Mouse (Mus musculus) forebrain, embryonic 13.5 days (tissue): ENCODE results near the gene Traf6. TPM values are rescaled to one million over a fixed set of nuclear protein-coding genes. Genes with fewer than 3 reads are reported as not detected.

ENCODE experiments used
- ATAC-seq: fragments of 200-750 bp; cut with Nextera tagmentation; 2 replicates; pipeline ENCODE4 v1.8.0; 2017
- H3K27ac ChIP-seq: fragments of 300-500 bp; sonication (generic); 2 replicates; pipeline ENCODE4 v1.5.1; 2015; ENCODE audit warnings: inconsistent platforms, mild to moderate bottlenecking, moderate library complexity
- H3K27me3 ChIP-seq: fragments of 300-500 bp; sonication (generic); 2 replicates; pipeline ENCODE4 v1.6.1; 2015; ENCODE audit warnings: mild to moderate bottlenecking, inconsistent platforms
- H3K36me3 ChIP-seq: fragments of 300-500 bp; sonication (generic); 2 replicates; pipeline ENCODE4 v1.6.1; 2015; ENCODE audit warnings: mild to moderate bottlenecking, inconsistent platforms; ENCODE audit not compliant: poor library complexity, severe bottlenecking
- H3K4me1 ChIP-seq: fragments of 300-500 bp; sonication (generic); 2 replicates; pipeline ENCODE4 v1.6.1; 2015; ENCODE audit warnings: inconsistent platforms
- H3K4me2 ChIP-seq: fragments of 300-500 bp; sonication (generic); 2 replicates; pipeline ENCODE4 v1.6.1; 2015; ENCODE audit warnings: inconsistent platforms, mild to moderate bottlenecking, moderate library complexity
- H3K4me3 ChIP-seq: fragments of 300-500 bp; sonication (generic); 2 replicates; pipeline ENCODE4 v1.5.1; 2015; ENCODE audit warnings: mild to moderate bottlenecking, inconsistent platforms
- H3K9ac ChIP-seq: fragments of 300-500 bp; sonication (generic); 2 replicates; pipeline ENCODE4 v1.6.1; 2015; ENCODE audit warnings: mild to moderate bottlenecking, inconsistent platforms
- H3K9me3 ChIP-seq: fragments of 300-500 bp; sonication (generic); replicated peaks from 2 replicates; pipeline ENCODE4 v1.6.1; 2016; ENCODE audit warnings: inconsistent platforms
- WGBS: fragments of 180-500 bp; shearing (Covaris S2); methylation state at CpG from one replicate; pipeline ENCODE4 v1.1.7; 2015; 5-methylcytosine and 5-hydroxymethylcytosine counted together
- polyA plus RNA-seq: library from polyadenylated mRNA; unstranded; fragments of >200 nt; fragmentation: Nextera tagmentation; extraction: Ambion mirVana; gene quantifications from 2 replicates; pipeline ENCODE4 v1.2.1, GENCODE M21; 2015

The Traf6 gene
- polyA plus RNA-seq, 1 experiment from 2014 or later, result 10.4 TPM

DNA sequence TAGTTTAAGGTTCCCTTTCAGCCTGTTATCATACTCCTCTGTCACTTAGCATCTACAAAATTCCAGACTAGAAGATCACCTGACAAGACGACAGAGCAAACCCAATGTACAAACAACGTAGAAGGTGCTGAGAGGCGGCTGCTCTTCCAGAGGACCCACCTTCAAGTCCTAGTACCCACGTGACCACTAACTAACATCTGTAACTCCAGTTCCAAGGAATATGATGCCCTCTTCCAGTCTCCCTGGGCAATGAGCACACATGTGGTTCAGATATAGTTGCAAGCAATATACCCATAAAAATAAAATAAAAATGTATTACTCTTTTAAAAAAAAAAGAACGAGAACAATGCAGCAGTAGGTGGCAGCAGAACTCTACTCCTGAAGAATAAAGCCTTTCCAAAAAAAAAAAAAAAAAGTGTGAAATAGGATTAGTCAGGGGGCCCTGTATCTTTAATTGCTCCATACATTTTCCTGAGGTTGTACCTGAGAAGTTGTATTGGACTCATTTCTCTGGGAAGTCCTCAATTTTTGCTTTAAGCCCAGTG, 27.8 kb downstream of the Traf6 start:
- Histone ChIP-seq H3K9ac (no peak overlapping the region), H3K36me3 (peaks cover 2% of the 10 kb centered on the region; the same call in 1 of the 2 replicates), H3K4me2 (no peak overlapping the region), H3K9me3 (no peaks in the 10 kb centered on the region), H3K27me3 (no peaks in the 10 kb centered on the region), H3K4me1 (peaks cover 5% of the 10 kb centered on the region; the same call in 1 of the 2 replicates), H3K4me3 (no peak overlapping the region), H3K27ac (no peak overlapping the region)
- 48% methylated on average over 5 of the region's 5 CpGs for WGBS
- no peak for ATAC-seq

GRCm38 (mm10) chr2:101711608-101712007, 33.4 kb downstream of the Traf6 start:
- 91% methylated on average over 3 of the region's 3 CpGs for WGBS
- H3K4me3 ChIP-seq, result no peak overlapping the region
- ATAC-seq, result no peak
- H3K4me2 ChIP-seq, result no peak overlapping the region
- H3K4me1 ChIP-seq, result peaks cover 5% of the 10 kb centered on the region; the same call in 1 of the 2 replicates
- no peaks in the 10 kb centered on the region for H3K9me3 ChIP-seq
- H3K27me3 ChIP-seq, result no peaks in the 10 kb centered on the region
- H3K27ac ChIP-seq, result no peak overlapping the region
- H3K36me3 ChIP-seq, result 0 out of 2 replicates have a peak, but pooled peaks cover 3% of the 10 kb centered on the region
- no peak overlapping the region for H3K9ac ChIP-seq

DNA sequence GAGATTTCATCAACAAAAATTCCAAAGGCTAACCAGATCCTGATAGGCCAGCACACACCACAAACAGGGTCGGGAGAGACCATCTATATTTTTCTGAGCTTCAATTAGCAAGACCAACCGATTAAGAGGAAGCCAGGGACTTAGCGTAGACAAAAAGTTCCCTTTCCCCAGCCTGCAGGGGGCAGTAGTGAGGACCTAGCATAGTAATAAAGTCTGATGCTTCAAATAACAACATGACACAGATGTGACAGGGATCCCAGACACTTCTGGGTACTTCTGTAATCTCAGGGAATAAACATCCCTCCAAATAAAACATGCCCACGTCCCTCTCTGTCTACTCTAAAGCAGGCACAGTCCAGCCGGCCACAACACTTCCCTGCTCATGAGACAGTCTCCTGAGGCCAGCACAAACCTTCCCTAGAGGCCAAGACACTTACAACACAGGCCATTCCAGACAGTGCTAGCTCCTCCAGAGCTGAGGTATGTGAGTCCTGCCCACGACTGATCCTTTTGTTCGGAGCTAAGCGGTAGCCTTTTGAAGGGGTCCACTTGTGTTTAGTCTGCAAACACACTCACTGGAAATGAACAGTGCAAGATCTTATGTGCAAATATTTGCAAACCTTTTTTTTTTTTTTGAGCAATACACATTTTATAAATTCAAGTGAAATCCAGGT, 37.6 kb downstream of the Traf6 start:
- Histone ChIP-seq H3K4me3 (no peak overlapping the region), H3K9ac (no peak overlapping the region), H3K4me2 (no peak overlapping the region), H3K36me3 (0 out of 2 replicates have a peak, but pooled peaks cover 4% of the 10 kb centered on the region), H3K27ac (no peak overlapping the region), H3K4me1 (no peaks in the 10 kb centered on the region), H3K9me3 (no peaks in the 10 kb centered on the region), H3K27me3 (no peaks in the 10 kb centered on the region)
- 76% methylated on average over 8 of the region's 8 CpGs for WGBS
- ATAC-seq, result no peak

- Histone ChIP-seq H3K27ac (no peak overlapping the region), H3K27me3 (no peaks in the 10 kb centered on the region), H3K4me1 (peaks cover 2% of the 10 kb centered on the region), H3K4me2 (no peak overlapping the region), H3K9me3 (no peaks in the 10 kb centered on the region), H3K36me3 (0 out of 2 replicates have a peak, but pooled peaks cover 8% of the 10 kb centered on the region), H3K9ac (no peak overlapping the region), H3K4me3 (no peak overlapping the region)
- WGBS, result 96% methylated on average over 13 of the region's 13 CpGs
- ATAC-seq, result no peak
Measured at GRCm38 (mm10) chr2:101717162-101717561, 38.9 kb downstream of the Traf6 start.

GRCm38 (mm10) chr2:101721835-101722234, 43.6 kb downstream of the Traf6 start:
- Histone ChIP-seq H3K9ac (no peak overlapping the region), H3K4me1 (peaks cover 21% of the 10 kb centered on the region), H3K27me3 (no peaks in the 10 kb centered on the region), H3K27ac (no peak overlapping the region), H3K36me3 (0 out of 2 replicates have a peak, but pooled peaks cover 4% of the 10 kb centered on the region), H3K9me3 (no peaks in the 10 kb centered on the region), H3K4me2 (no peak overlapping the region), H3K4me3 (no peak overlapping the region)
- 91% methylated on average over 4 of the region's 4 CpGs for WGBS
- ATAC-seq, result no peak

GRCm38 (mm10) chr2:101722370-101723332, 44.4 kb downstream of the Traf6 start:
- Histone ChIP-seq H3K27ac (peak overlapping the region; percentile 77), H3K4me1 (peaks cover 21% of the 10 kb centered on the region), H3K4me3 (no peak overlapping the region), H3K9ac (no peak overlapping the region), H3K27me3 (no peaks in the 10 kb centered on the region), H3K9me3 (no peaks in the 10 kb centered on the region), H3K4me2 (no peak overlapping the region), H3K36me3 (0 out of 2 replicates have a peak, but pooled peaks cover 4% of the 10 kb centered on the region)
- ATAC-seq, result peak; percentile 74
- WGBS, result 18% methylated on average over 8 of the region's 8 CpGs

GRCm38 (mm10) chr2:101723333-101723881, 45.2 kb downstream of the Traf6 start:
- Histone ChIP-seq H3K27ac (peak overlapping the region; percentile 77), H3K4me3 (no peak overlapping the region), H3K4me2 (no peak overlapping the region), H3K9me3 (no peaks in the 10 kb centered on the region), H3K9ac (no peak overlapping the region), H3K27me3 (no peaks in the 10 kb centered on the region), H3K36me3 (peaks cover 4% of the 10 kb centered on the region; the same call in 1 of the 2 replicates), H3K4me1 (peaks cover 21% of the 10 kb centered on the region)
- WGBS, result 44% methylated on average over 10 of the region's 10 CpGs
- ATAC-seq, result peak; percentile 31; the same call in 1 of the 2 replicates

DNA sequence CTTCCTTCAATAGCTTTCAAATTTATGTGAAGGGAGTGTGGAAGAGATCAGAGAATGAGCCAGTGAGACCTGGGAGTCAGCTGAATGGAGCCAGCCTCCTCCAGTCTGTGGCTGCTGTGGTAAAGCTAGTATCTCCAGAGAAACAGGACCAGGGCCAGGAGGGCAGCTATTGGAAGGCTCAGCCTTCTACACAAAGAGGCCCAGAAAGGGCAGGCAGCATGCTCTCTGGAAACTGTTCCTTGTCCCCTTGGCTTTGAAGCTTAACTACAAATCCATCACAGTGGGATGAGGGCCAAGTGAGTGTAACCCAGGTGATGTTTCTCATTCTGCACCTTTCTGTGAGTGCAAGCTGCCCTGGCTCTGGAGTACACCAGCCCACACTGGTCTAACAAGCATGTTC, 49.6 kb downstream of the Traf6 start:
- ATAC-seq, result no peak
- Histone ChIP-seq H3K36me3 (no peaks in the 10 kb centered on the region; the same call in 1 of the 2 replicates), H3K9ac (no peak overlapping the region), H3K27me3 (no peaks in the 10 kb centered on the region), H3K4me3 (no peak overlapping the region), H3K4me2 (no peak overlapping the region), H3K27ac (no peak overlapping the region), H3K4me1 (peaks cover 13% of the 10 kb centered on the region), H3K9me3 (no peaks in the 10 kb centered on the region)

GRCm38 (mm10) chr2:101729472-101729871, 51.2 kb downstream of the Traf6 start:
- H3K36me3 ChIP-seq, result no peaks in the 10 kb centered on the region; the same call in 1 of the 2 replicates
- no peak overlapping the region for H3K4me3 ChIP-seq
- no peak overlapping the region for H3K4me2 ChIP-seq
- H3K27me3 ChIP-seq, result no peaks in the 10 kb centered on the region
- no peak overlapping the region for H3K27ac ChIP-seq
- no peak overlapping the region for H3K9ac ChIP-seq
- WGBS, result 89% methylated on average over 1 of the region's 1 CpGs
- no peak for ATAC-seq
- no peaks in the 10 kb centered on the region for H3K9me3 ChIP-seq
- H3K4me1 ChIP-seq, result no peaks in the 10 kb centered on the region

DNA sequence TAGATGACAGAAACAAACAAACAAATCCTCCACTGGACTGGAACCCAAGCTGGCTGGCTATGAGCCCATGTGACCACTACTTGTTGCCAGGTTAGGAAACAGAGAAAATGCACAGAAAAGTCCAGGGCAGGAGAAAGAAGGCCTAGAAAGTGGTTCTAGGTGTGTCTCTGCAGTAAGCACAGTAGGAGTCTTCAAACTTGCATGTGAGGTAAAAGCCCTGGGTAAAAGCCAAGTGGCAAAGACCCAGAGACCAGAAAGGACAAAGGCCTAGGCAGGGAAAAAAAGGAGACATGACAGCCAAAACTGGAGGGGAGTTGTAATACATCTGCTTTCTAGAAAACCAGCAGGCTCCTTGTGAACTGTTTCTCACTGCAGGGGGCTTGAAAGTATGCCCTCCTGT, 52.7 kb downstream of the Traf6 start:
- ATAC-seq, result no peak
- H3K4me2 ChIP-seq, result no peak overlapping the region
- H3K4me3 ChIP-seq, result no peak overlapping the region
- H3K9me3 ChIP-seq, result no peaks in the 10 kb centered on the region
- H3K4me1 ChIP-seq, result no peaks in the 10 kb centered on the region
- H3K27me3 ChIP-seq, result no peaks in the 10 kb centered on the region
- H3K36me3 ChIP-seq, result no peaks in the 10 kb centered on the region; the same call in 1 of the 2 replicates
- H3K9ac ChIP-seq, result 0 out of 2 replicates have a peak overlapping the region, but pooled peaks have one; percentile 12
- H3K27ac ChIP-seq, result no peak overlapping the region

DNA sequence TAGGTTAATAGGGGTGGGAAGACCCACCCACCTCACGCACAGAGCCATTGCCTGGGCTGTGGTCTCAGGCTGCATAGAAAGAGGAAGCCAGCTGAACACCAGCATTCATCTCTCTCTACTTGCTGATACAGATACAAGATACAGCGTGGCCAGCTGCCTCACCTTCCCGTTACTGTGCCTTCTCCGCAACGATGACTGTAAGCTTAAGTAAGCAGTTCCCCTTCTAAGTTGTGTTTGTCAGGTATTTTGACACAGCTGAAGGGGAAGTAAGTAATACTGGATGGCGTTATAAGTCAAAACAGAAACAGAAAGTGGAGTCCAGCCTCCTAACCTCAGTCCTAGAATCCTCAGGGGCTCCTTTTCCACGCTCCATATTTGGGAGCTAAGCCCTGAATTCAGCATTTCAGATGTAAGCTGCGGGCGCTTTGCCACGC, 54.6 kb downstream of the Traf6 start:
- Histone ChIP-seq H3K9ac (no peak overlapping the region), H3K27ac (no peak overlapping the region), H3K27me3 (no peaks in the 10 kb centered on the region), H3K4me2 (no peak overlapping the region), H3K9me3 (no peaks in the 10 kb centered on the region), H3K4me1 (no peaks in the 10 kb centered on the region), H3K4me3 (no peak overlapping the region), H3K36me3 (no peaks in the 10 kb centered on the region; the same call in 1 of the 2 replicates)
- 95% methylated on average over 10 of the region's 10 CpGs for WGBS
- no peak for ATAC-seq
